Mouse (Mus musculus): ENCODE results near the gene Stag3. TPM values are rescaled to one million over a fixed set of nuclear protein-coding genes. Genes with fewer than 3 reads are reported as not detected.
A peak's percentile ranks its signal among the peaks of the same experiment; 100 is the strongest.

The Stag3 gene
- polyA plus RNA-seq, 1 experiment from 2014 or later, result 0.41 TPM

DNA sequence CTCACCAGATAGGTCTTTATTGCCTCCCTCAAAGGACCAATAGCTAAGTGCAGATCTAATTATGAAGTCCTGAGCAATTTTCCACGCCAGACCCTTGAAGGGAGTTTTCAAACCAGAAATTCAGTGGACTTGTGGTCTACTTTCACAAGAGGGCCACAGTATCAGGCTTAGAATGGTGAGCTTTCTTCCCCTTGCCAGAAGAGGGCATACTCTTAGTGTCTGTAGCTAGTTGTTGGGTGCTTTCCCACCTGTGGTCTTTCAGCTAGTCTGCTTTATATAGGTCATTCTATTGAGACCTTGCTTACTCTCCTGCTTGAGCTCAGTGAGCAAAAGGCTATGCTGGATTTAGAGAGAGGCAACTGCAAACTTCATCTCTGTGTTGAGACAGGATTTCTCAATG lies 3.5 kb downstream of the Stag3 start:
- 63% methylated on average over 1 of the region's 1 CpGs for WGBS (ENCODE audit: insufficient replicate concordance)
- H3K9ac ChIP-seq (replicated peaks), result no peak overlapping the region
- H3K9me3 ChIP-seq (ENCODE audit: low read length), result 0 out of 2 replicates have a peak, but pooled peaks cover 2% of the 10 kb centered on the region
- H3K27ac ChIP-seq (ENCODE audit: low read depth), result no peak overlapping the region
- no peaks in the 10 kb centered on the region for H3K27me3 ChIP-seq (ENCODE audit: insufficient read depth, low read length)
- H3K36me3 ChIP-seq (replicated peaks; ENCODE audit: insufficient read depth, low read length), result no peaks in the 10 kb centered on the region
- peaks cover 10% of the 10 kb centered on the region for H3K4me1 ChIP-seq (ENCODE audit: insufficient read depth)
- TF ChIP-seq EP300 (IDR thresholded peaks at IDR 0.05; ENCODE audit: low read depth), result no peak
- peak; percentile 39 for TF ChIP-seq CTCF (IDR thresholded peaks at IDR 0.05; ENCODE audit: low read depth)
- H3K4me3 ChIP-seq (ENCODE audit: low read depth, low read length), result no peak overlapping the region
- no peak overlapping the region for H3K4me2 ChIP-seq (ENCODE audit: low read depth, low read length)
- ATAC-seq (no peak), DNase-seq (no peak)

DNA sequence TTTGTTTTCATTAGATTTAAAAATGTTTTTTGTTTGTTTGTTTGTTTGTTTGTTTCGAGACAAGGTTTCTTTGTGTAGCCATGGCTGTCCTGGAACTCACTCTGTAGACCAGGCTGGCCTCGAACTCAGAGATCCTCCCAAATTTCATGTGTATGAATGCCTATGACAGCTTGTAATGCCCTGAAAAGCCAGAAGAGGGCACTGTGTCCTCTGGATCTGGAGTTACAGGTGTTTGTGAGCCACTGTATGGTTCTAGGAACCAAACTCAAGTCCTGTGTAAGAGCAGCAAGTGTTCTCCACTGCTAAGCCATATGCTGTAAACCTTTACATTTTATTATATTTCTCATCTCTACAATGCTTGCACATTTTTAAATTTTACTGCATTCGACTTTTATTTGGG lies 7.8 kb downstream of the Stag3 start:
- Histone ChIP-seq H3K27ac (ENCODE audit: low read depth) (no peak overlapping the region), H3K9me3 (ENCODE audit: low read length) (no peaks in the 10 kb centered on the region), H3K36me3 (replicated peaks; ENCODE audit: insufficient read depth, low read length) (no peaks in the 10 kb centered on the region), H3K4me2 (ENCODE audit: low read depth, low read length) (no peak overlapping the region), H3K27me3 (ENCODE audit: insufficient read depth, low read length) (no peaks in the 10 kb centered on the region), H3K9ac (replicated peaks) (no peak overlapping the region), H3K4me3 (ENCODE audit: low read depth, low read length) (no peak overlapping the region), H3K4me1 (ENCODE audit: insufficient read depth) (no peaks in the 10 kb centered on the region)
- DNase-seq (no peak), ATAC-seq (no peak)
- WGBS (ENCODE audit: insufficient replicate concordance), result 78% methylated on average over 3 of the region's 3 CpGs
- peak; percentile 53 for TF ChIP-seq CTCF (IDR thresholded peaks at IDR 0.05; ENCODE audit: low read depth)
- no peak for TF ChIP-seq EP300 (IDR thresholded peaks at IDR 0.05; ENCODE audit: low read depth)

DNA sequence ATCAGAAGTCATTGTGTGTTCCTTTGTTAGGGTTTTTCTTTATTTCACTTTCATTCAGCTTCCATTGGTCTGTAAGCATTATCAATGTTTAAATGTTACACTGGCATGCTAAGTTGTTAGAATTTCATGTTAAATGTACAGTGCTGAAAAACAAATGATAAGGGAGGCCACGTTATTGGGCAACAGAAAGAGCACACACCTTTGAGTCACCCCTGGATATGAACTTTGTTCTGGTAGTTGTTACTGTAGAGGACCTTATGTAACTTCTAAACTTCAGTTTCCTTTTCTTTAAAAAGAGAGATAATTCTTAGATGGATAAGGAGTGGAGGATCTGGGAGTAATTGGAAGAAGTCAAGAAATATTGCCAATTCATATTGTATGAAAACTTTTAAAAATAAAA lies 11.6 kb downstream of the Stag3 start:
- DNase-seq (no peak), ATAC-seq (no peak)
- 43% methylated on average over 1 of the region's 1 CpGs for WGBS (ENCODE audit: insufficient replicate concordance)
- TF ChIP-seq EP300 (IDR thresholded peaks at IDR 0.05; ENCODE audit: low read depth), result no peak
- TF ChIP-seq CTCF (IDR thresholded peaks at IDR 0.05; ENCODE audit: low read depth), result no peak
- no peak overlapping the region for H3K9ac ChIP-seq (replicated peaks)
- H3K27ac ChIP-seq (ENCODE audit: low read depth), result no peak overlapping the region
- no peak overlapping the region for H3K4me2 ChIP-seq (ENCODE audit: low read depth, low read length)
- H3K36me3 ChIP-seq (replicated peaks; ENCODE audit: insufficient read depth, low read length), result no peaks in the 10 kb centered on the region
- H3K27me3 ChIP-seq (ENCODE audit: insufficient read depth, low read length), result no peaks in the 10 kb centered on the region
- H3K4me3 ChIP-seq (ENCODE audit: low read depth, low read length), result no peak overlapping the region
- no peaks in the 10 kb centered on the region for H3K9me3 ChIP-seq (ENCODE audit: low read length)
- no peaks in the 10 kb centered on the region for H3K4me1 ChIP-seq (ENCODE audit: insufficient read depth)

DNA sequence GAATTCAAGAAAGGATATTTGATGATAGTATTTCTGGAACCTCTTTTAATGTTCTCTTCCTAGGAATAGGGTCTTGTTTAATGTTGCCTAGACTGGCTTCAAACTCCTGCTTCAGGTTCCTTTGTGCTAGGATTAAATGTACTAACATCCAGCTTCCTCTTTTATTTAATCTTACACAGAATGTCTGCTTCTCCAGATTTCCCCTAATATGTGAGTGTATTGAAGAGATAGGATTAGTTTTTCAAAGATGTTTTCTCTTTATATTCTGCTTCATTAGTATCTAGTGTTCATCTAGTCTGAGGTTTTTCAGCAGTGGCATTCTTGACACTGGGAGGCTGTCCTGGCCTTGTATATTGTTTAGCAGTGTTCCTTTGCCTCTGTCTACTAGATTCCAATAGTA lies 14.1 kb downstream of the Stag3 start:
- no peak for ATAC-seq
- TF ChIP-seq EP300 (IDR thresholded peaks at IDR 0.05; ENCODE audit: low read depth) (no peak), CTCF (IDR thresholded peaks at IDR 0.05; ENCODE audit: low read depth) (no peak)

DNA sequence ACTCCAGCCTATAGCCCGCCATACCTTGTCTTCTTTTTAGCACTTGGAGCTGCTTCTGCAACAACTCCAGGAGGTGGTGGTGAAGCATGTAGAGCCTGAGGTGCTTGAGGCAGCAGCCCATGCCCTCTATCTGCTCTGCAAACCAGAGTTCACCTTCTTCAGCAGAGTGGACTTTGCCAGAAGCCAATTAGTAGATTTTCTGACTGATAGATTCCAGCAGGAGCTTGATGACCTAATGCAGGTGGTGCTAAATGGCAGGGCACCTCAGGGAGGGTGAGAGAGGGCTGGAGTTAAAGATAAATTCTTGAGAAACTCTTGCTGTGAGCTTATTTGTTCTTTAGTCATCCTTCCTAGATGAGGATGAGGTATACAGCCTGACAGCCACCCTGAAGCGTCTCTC lies 19.6 kb downstream of the Stag3 start:
- Histone ChIP-seq H3K36me3 (replicated peaks; ENCODE audit: insufficient read depth, low read length) (no peaks in the 10 kb centered on the region), H3K4me3 (ENCODE audit: low read depth, low read length) (no peak overlapping the region), H3K27me3 (ENCODE audit: insufficient read depth, low read length) (no peaks in the 10 kb centered on the region), H3K4me2 (ENCODE audit: low read depth, low read length) (no peak overlapping the region), H3K4me1 (ENCODE audit: insufficient read depth) (no peaks in the 10 kb centered on the region), H3K9ac (replicated peaks) (no peak overlapping the region), H3K9me3 (ENCODE audit: low read length) (no peaks in the 10 kb centered on the region), H3K27ac (ENCODE audit: low read depth) (no peak overlapping the region)
- TF ChIP-seq CTCF (IDR thresholded peaks at IDR 0.05; ENCODE audit: low read depth) (no peak), EP300 (IDR thresholded peaks at IDR 0.05; ENCODE audit: low read depth) (no peak)
- WGBS (ENCODE audit: insufficient replicate concordance), result 75% methylated on average over 2 of the region's 2 CpGs
- ATAC-seq (no peak), DNase-seq (no peak)

More for the DNA sequence above, 14.1 kb downstream of the Stag3 start:
- no peaks in the 10 kb centered on the region for H3K9me3 ChIP-seq (ENCODE audit: low read length)
- H3K27me3 ChIP-seq (ENCODE audit: insufficient read depth, low read length), result no peaks in the 10 kb centered on the region
- no peak overlapping the region for H3K4me3 ChIP-seq (ENCODE audit: low read depth, low read length)
- no peak overlapping the region for H3K4me2 ChIP-seq (ENCODE audit: low read depth, low read length)
- H3K27ac ChIP-seq (ENCODE audit: low read depth), result no peak overlapping the region
- no peaks in the 10 kb centered on the region for H3K36me3 ChIP-seq (replicated peaks; ENCODE audit: insufficient read depth, low read length)
- H3K9ac ChIP-seq (replicated peaks), result no peak overlapping the region
- H3K4me1 ChIP-seq (ENCODE audit: insufficient read depth), result no peaks in the 10 kb centered on the region
- DNase-seq, result no peak

DNA sequence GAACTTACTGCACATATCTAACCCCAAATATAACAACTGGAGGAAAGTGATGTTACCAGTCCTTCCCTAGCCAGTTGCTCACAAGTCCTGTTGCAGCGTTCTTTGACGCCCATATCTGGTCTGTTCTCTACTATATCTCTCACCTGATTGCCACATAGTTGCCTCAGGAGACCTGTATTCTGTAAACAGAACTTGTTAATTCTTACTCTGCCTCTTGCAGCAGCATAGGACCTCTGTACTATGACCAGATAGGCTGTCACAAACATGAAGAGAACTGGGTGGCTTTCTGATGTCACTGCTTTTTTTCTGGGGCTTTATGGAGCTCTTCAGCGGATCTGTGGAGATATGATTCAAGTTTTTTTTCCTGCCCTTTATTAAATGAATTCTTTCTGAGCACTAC lies 32.8 kb downstream of the Stag3 start:
- ATAC-seq, result peak; percentile 74
- DNase-seq, result no peak
- H3K4me2 ChIP-seq (ENCODE audit: low read depth, low read length), result no peak overlapping the region

DNA sequence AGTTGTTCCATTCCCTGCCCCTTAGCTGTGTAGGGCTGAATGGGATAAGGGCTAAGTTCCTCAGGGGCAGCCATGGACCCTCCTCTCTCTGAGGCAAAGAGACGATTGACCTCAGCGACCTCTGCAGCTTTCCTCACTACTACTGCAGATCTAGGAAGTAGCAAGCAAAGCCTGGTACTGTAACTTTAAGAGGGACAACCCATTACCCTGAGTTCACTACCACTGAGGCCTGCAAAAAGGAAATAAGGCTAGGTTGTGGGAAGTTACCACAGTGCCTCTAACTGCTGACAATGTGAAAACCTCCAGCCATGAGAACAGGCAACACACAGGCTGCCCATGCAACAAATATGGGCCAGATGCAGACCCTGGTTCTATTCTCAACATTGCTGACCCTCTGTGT lies 61.6 kb downstream of the Stag3 start, which contains the start of gene Pvrig:
Gene Pvrig, plus strand, starts transcription at position 301 of the 400 bp plus-strand sequence.
- H3K4me1 ChIP-seq (ENCODE audit: insufficient read depth), result no peaks in the 10 kb centered on the region
- H3K4me3 ChIP-seq (ENCODE audit: low read depth, low read length), result no peak within 1 kb of the TSS
- no peak for TF ChIP-seq CTCF (IDR thresholded peaks at IDR 0.05; ENCODE audit: low read depth)
- TF ChIP-seq EP300 (IDR thresholded peaks at IDR 0.05; ENCODE audit: low read depth), result no peak
- no peak within 1 kb of the TSS for H3K27ac ChIP-seq (ENCODE audit: low read depth)
- H3K9ac ChIP-seq (replicated peaks), result no peak within 1 kb of the TSS
- H3K36me3 ChIP-seq (replicated peaks; ENCODE audit: insufficient read depth, low read length), result no peaks in the 10 kb centered on the region
- H3K27me3 ChIP-seq (ENCODE audit: insufficient read depth, low read length), result no peaks in the 10 kb centered on the region
- no peak for DNase-seq
- ATAC-seq, result no peak
- 72% methylated on average over 2 of the region's 2 CpGs for WGBS (ENCODE audit: insufficient replicate concordance)
- 0 out of 2 replicates have a peak within 1 kb of the TSS, but pooled peaks have one; percentile 0 for H3K4me2 ChIP-seq (ENCODE audit: low read depth, low read length)
- H3K9me3 ChIP-seq (ENCODE audit: low read length), result no peaks in the 10 kb centered on the region

More for the DNA sequence above, 32.8 kb downstream of the Stag3 start:
- no peak overlapping the region for H3K9ac ChIP-seq (replicated peaks)
- no peaks in the 10 kb centered on the region for H3K36me3 ChIP-seq (replicated peaks; ENCODE audit: insufficient read depth, low read length)
- H3K4me1 ChIP-seq (ENCODE audit: insufficient read depth), result no peaks in the 10 kb centered on the region
- H3K27me3 ChIP-seq (ENCODE audit: insufficient read depth, low read length), result no peaks in the 10 kb centered on the region
- TF ChIP-seq CTCF (IDR thresholded peaks at IDR 0.05; ENCODE audit: low read depth) (no peak), EP300 (IDR thresholded peaks at IDR 0.05; ENCODE audit: low read depth) (no peak)
- 65% methylated on average over 3 of the region's 3 CpGs for WGBS (ENCODE audit: insufficient replicate concordance)
- no peak overlapping the region for H3K27ac ChIP-seq (ENCODE audit: low read depth)
- H3K4me3 ChIP-seq (ENCODE audit: low read depth, low read length), result no peak overlapping the region
- H3K9me3 ChIP-seq (ENCODE audit: low read length), result no peaks in the 10 kb centered on the region
